Mouse (Mus musculus) spleen, adult 2 months (tissue): ENCODE results near the gene Scgb1a1. TPM values are rescaled to one million over a fixed set of nuclear protein-coding genes. Genes with fewer than 3 reads are reported as not detected.

ENCODE experiments used
- DNase-seq, 2 experiments: peaks; one replicate each; pipeline versions ENCODE4 v3.0.0 to v3.0.0-alpha.2; 2012 to 2021; ENCODE audit warnings: low spot score in 2 of 2, low read depth in 1 of 2
- H3K27ac ChIP-seq: fragments of 200-500 bp; 2 replicates; pipeline ENCODE4 v1.5.1; 2012; ENCODE audit warnings: low read length, inconsistent platforms; ENCODE audit not compliant: insufficient read depth
- H3K27me3 ChIP-seq: fragments of 200-500 bp; 2 replicates; pipeline ENCODE4 v1.6.1; 2012; ENCODE audit warnings: mild to moderate bottlenecking, moderate library complexity, low read length, inconsistent platforms; ENCODE audit not compliant: control insufficient read depth, insufficient read depth
- H3K36me3 ChIP-seq: fragments of 200-500 bp; 2 replicates; pipeline ENCODE4 v1.6.1; 2012; ENCODE audit warnings: mild to moderate bottlenecking, low read length, inconsistent platforms; ENCODE audit not compliant: control insufficient read depth, insufficient read depth
- H3K4me1 ChIP-seq: fragments of 200-500 bp; 2 replicates; pipeline ENCODE4 v1.6.1; 2011; ENCODE audit warnings: inconsistent platforms; ENCODE audit not compliant: control insufficient read depth, insufficient read depth, insufficient read length
- H3K4me3 ChIP-seq: fragments of 200-500 bp; 2 replicates; pipeline ENCODE4 v1.5.1; 2011; ENCODE audit warnings: mild to moderate bottlenecking, inconsistent platforms; ENCODE audit not compliant: insufficient read depth, insufficient read length; ENCODE audit errors: extremely low read depth
- CTCF ChIP-seq: fragments of 200-500 bp; IDR thresholded peaks from 2 replicates; pipeline ENCODE4 v1.5.1; 2011; ENCODE audit warnings: mild to moderate bottlenecking, inconsistent platforms; ENCODE audit not compliant: insufficient read depth, insufficient read length, insufficient replicate concordance; ENCODE audit errors: extremely low read depth
- POLR2A ChIP-seq: fragments of 200-500 bp; IDR thresholded peaks from 2 replicates; pipeline ENCODE4 v1.6.1; 2011; ENCODE audit warnings: low read depth, low read length, inconsistent platforms
- WGBS: fragments of 180-500 bp; shearing (Covaris S2); methylation state at CpG from one replicate; pipeline ENCODE4 v1.1.7; 2018; 5-methylcytosine and 5-hydroxymethylcytosine counted together
- polyA plus RNA-seq: library from polyadenylated mRNA; depleted of rRNA; stranded (reverse); fragments of >200 nt; gene quantifications from 2 replicates; pipeline ENCODE4 v1.2.3, GENCODE M21; 2012

The Scgb1a1 gene
- polyA plus RNA-seq, 1 experiment, result 0.91 TPM

- 84% methylated on average over 2 of the region's 2 CpGs for WGBS
- no peaks in the 10 kb centered on the region for H3K27me3 ChIP-seq
- no peak overlapping the region for H3K4me3 ChIP-seq
- no peak for TF ChIP-seq CTCF
- TF ChIP-seq POLR2A, result no peak
- no peaks in the 10 kb centered on the region for H3K36me3 ChIP-seq
- no peak for DNase-seq
- H3K27ac ChIP-seq, result no peak overlapping the region
- H3K4me1 ChIP-seq, result peaks cover 25% of the 10 kb centered on the region; the same call in 1 of the 2 replicates
Observed at GRCm38 (mm10) chr19:9075558-9075957, 12.2 kb downstream of the Scgb1a1 start.

GRCm38 (mm10) chr19:9074424-9074823, 13.3 kb downstream of the Scgb1a1 start:
- DNase-seq, result no peak
- Histone ChIP-seq H3K4me3 (no peak overlapping the region), H3K27me3 (no peaks in the 10 kb centered on the region), H3K27ac (no peak overlapping the region), H3K4me1 (peaks cover 34% of the 10 kb centered on the region; the same call in 1 of the 2 replicates), H3K36me3 (no peaks in the 10 kb centered on the region)
- WGBS, result 48% methylated on average over 4 of the region's 4 CpGs
- TF ChIP-seq POLR2A (no peak), CTCF (no peak)

GRCm38 (mm10) chr19:9073776-9074411, 13.9 kb downstream of the Scgb1a1 start:
- 66% methylated on average over 12 of the region's 12 CpGs for WGBS
- no peak for DNase-seq

GRCm38 (mm10) chr19:9072157-9072530, 15.6 kb downstream of the Scgb1a1 start:
- Histone ChIP-seq H3K27me3 (no peaks in the 10 kb centered on the region), H3K4me3 (no peak overlapping the region), H3K4me1 (peaks cover 50% of the 10 kb centered on the region; the same call in 1 of the 2 replicates), H3K27ac (no peak overlapping the region), H3K36me3 (no peaks in the 10 kb centered on the region)
- no peak for TF ChIP-seq POLR2A
- TF ChIP-seq CTCF, result no peak
- 60% methylated on average over 2 of the region's 2 CpGs for WGBS
- no peak for DNase-seq

More at GRCm38 (mm10) chr19:9073776-9074411, 13.9 kb downstream of the Scgb1a1 start:
- H3K27ac ChIP-seq, result no peak overlapping the region
- peaks cover 37% of the 10 kb centered on the region; the same call in 1 of the 2 replicates for H3K4me1 ChIP-seq
- TF ChIP-seq POLR2A, result no peak
- TF ChIP-seq CTCF, result no peak
- H3K27me3 ChIP-seq, result no peaks in the 10 kb centered on the region
- no peak overlapping the region for H3K4me3 ChIP-seq
- H3K36me3 ChIP-seq, result no peaks in the 10 kb centered on the region

- Histone ChIP-seq H3K36me3 (no peaks in the 10 kb centered on the region), H3K4me3 (no peak overlapping the region), H3K27me3 (no peaks in the 10 kb centered on the region), H3K27ac (0 out of 2 replicates have a peak overlapping the region, but pooled peaks have one; percentile 30), H3K4me1 (peaks cover 53% of the 10 kb centered on the region; the same call in 1 of the 2 replicates)
- peak in 1 of 2 experiments; percentile 55 for DNase-seq
- WGBS, result 32% methylated on average over 7 of the region's 7 CpGs
- TF ChIP-seq POLR2A (no peak), CTCF (no peak)
Observed at GRCm38 (mm10) chr19:9071456-9072156, 16.2 kb downstream of the Scgb1a1 start.

GRCm38 (mm10) chr19:9070316-9070715, 17.4 kb downstream of the Scgb1a1 start:
- 54% methylated on average over 2 of the region's 2 CpGs for WGBS

More at GRCm38 (mm10) chr19:9070316-9070715, 17.4 kb downstream of the Scgb1a1 start:
- Histone ChIP-seq H3K27ac (no peak overlapping the region), H3K36me3 (no peaks in the 10 kb centered on the region), H3K4me3 (no peak overlapping the region), H3K4me1 (peaks cover 59% of the 10 kb centered on the region; the same call in 1 of the 2 replicates), H3K27me3 (no peaks in the 10 kb centered on the region)
- no peak for DNase-seq
- TF ChIP-seq CTCF, result no peak
- TF ChIP-seq POLR2A, result no peak
